Mouse (Mus musculus) activated CD4-positive, CD25-positive, alpha-beta regulatory T cell, adult 4 months (primary cell): ENCODE data around the gene Nefh. TPM values are rescaled to one million over a fixed set of nuclear protein-coding genes. Genes with fewer than 3 reads are reported as not detected.
A peak's percentile ranks its signal among the peaks of the same experiment; 100 is the strongest.

ENCODE experiments used
- ATAC-seq: one replicate; pipeline ENCODE4 v1.8.0; 2017
- polyA plus RNA-seq, 2 experiments: library from polyadenylated mRNA; unstranded; fragments of 100-300 nt; shearing (Covaris generic); gene quantifications; one replicate each; pipeline ENCODE4 v1.2.1; 2017

Nefh gene
- polyA plus RNA-seq, 2 experiments from 2014 or later = 6.5 to 9.2 TPM

DNA sequence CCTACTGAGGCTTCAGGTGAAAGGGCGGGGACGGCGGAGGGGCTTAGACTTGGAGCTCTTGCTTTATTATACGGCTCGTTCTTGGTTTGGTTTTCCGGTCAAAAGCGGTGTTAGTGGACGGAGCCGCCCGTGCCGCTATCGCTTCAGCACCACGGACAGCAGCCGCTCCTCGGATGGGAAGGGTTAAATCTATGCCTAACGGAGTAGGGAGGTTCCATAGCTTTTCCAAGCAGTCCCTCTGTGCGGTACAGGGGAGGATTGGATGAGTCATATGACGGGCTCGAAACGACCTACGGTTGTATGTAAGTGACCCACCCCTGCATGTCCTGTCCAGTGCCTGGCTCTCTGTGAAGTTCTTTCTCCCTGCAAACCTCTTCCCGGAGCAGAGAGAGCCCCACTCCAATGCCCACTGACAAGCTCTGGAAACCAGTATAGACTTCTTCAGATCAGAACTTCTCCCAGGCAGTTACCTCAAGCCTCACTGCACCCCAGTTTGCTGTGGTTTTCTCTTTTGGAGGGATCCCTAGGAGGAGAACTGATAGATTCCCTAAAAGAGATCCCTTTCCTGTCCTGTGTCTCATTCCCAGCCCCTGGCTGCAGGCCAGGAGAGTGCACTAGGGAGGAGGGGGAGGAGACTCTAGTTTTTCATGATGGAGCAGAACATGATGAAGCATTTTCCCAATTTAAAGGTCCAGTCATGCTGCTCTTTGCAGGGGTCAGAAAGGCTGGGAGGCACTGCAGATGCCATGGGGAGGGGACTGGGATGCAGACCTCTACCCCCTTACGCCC lies 1.6 kb upstream of the Nefh start:
- ATAC-seq = no peak

- no peak for ATAC-seq
Observed at GRCm38 (mm10) chr11:4948792-4949191, 928 bp upstream of the Nefh start.

DNA sequence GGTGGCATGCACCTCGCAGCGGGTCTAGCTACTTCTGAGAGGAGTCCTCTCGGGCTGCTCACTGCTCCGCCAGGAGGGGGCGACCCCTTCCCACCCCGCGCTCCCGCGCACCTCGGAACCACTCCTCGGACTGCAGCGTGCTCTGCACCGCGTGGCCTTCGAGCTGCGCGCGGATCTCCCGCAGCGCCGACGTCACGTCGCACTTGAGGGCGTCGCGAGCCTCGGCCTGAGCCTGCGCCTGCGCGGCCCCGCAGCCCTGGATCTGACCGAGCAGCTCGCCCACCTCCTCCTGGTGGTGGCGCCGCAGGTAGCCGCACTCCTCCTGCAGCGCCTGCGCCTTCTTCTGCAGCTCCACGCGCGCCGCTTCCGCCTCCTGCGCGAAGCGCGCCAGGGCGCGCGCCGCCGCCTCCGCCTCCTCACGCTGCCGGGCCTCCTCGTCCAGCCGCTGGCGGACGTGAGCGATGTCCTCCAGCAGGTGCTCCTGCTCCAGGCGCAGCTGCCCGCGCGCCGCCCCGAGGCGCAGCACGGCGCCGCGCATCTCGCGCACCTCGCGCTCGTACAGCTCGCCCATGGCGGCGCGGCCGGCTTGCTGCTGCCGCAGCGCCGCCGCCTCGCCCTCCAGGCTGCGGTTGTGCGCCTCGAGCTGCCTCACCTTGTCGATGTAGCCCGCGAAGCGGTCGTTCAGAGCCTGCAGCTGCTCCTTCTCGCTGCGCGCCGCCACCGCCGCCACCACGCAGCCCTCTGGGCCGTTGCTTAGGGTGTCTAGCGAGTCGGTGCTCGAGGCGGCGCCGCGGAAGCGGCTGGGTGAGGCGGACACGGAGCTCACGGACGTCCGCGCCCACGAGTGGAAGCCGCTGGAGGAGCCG lies 684 bp downstream of the Nefh start:
- peak; percentile 87 for ATAC-seq

GRCm38 (mm10) chr11:4946530-4946929 lies 1.3 kb downstream of the Nefh start:
- ATAC-seq = no peak

GRCm38 (mm10) chr11:4936243-4936642 lies 11.6 kb downstream of the Nefh start:
- no peak for ATAC-seq

- no peak for ATAC-seq
Observed at GRCm38 (mm10) chr11:4931009-4931601, 16.8 kb downstream of the Nefh start.

GRCm38 (mm10) chr11:4927224-4927623 lies 20.6 kb downstream of the Nefh start:
- ATAC-seq = no peak

GRCm38 (mm10) chr11:4921751-4922150 lies 26.1 kb downstream of the Nefh start:
- ATAC-seq = no peak

DNA sequence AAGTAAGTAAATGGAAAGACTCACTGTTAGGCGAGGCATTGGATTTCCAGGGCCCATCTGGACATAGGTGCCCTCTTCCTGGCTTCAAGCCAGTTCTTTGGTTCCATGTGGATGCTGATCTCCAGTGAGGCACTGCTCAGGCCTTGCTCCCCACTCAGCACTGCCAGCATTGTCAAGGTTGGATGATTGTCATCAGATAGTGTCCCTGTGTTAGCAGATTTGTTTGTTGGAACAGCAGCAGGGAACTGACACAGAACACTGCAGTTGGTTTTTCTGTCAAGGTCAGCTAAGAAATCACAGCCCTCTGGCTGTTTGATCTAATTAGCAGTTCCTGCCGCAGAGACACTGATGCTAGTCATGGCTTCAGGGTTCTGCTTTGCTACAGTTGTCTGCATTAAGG lies 26.6 kb downstream of the Nefh start:
- ATAC-seq = no peak

- ATAC-seq = no peak
Observed at GRCm38 (mm10) chr11:4916068-4916467, 31.8 kb downstream of the Nefh start.

DNA sequence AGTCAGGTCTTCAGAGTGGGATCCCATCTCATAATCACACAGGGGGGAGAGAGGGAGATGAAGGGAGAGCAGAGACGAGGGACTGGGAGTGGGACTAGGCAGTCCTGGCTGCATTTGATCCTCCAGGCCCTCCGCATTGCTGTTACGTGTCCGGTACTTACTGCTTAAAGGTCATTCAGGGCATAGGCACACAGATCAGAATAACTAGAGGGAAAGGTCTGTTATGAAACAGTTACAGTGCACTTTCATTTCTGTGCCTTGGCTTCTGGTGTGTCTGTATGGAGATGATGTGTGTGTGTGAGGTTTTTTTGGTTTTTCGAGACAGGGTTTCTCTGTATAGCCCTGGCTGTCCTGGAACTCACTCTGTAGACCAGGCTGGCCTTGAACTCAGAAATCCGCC lies 41.6 kb downstream of the Nefh start:
- no peak for ATAC-seq

DNA sequence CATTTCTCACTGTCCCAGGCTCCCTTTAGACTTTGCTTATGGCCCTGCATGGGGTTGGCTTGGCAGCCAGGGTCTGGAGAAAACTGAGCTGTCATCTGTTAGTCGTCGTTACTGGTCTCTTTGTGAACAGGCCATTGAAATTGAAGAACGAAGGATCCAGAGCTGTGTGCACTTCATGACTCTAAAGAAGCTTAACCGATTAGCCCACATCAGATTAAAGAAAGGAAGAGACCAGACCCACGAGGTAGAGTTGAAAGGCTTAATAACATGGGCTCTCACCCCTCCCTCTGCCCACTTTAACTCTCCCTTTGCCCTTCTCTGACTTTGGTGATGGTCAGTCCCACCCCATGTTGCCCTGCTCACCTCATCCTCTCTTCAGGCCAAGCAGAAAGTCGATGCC lies 45.9 kb downstream of the Nefh start:
- ATAC-seq = no peak

- no peak for ATAC-seq
Observed at GRCm38 (mm10) chr11:4900437-4900836, 47.4 kb downstream of the Nefh start.

DNA sequence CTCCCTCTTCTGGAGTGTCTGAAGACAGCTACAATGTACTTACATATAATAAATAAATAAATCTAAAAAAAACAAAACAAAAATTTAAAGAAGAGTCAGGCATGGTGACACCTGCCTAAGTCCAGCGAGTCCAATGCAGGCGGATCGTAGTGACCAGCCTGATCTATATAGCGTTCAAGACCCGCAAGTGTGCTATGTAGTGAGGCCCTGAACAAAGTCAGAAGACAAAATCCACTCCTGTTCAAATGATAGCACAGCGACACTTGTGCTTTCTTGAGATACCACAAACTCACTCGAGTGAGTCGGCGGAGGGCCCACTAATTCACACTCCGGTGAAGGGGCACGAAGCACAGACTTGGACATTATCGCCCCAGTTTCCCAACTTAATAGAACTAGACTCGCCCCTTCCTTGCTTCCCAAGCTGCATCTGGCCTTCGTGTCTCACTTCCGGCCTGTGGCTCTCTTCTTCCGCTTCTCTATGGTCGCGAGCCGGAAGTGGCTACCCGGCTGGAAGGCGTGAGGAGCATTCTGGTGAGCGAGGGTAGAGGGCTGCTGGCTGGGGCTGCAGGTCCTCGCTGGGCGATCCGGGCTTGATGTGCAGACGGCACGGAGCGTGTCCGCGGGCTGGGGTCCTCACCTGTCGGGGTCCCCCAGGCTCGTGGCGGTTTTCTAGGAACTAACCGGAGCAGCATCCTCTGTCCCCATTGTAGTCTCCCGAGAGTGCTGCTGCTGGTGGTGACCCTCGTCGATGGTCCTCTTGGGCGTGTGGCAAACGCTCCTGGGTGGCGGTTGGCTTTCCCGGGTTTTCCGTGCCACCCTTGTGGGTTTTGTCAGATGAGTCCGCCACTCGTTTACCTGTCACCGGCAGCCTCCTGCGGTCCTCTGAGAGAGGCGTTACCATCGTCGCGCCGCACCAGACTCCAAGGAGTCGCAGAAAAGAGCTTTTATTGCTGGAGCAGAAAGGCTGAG lies 52.7 kb downstream of the Nefh start, which contains the start of gene Thoc5:
TSS of gene Thoc5 (plus strand) at position 473 of the 969 bp plus-strand sequence.
- ATAC-seq = peak; percentile 98

Other genes with a start within 250 kb of the Nefh start
- gene Uqcr10, start 243.7 kb downstream of the Nefh start, polyA plus RNA-seq = 100 to 1,000 TPM; 481 to 512 TPM
- 100 to 1,000 TPM; 127 to 144 TPM for gene Zmat5, start 243.4 kb downstream of the Nefh start, polyA plus RNA-seq
- under 1 TPM; 0.15 to 0.31 TPM for gene Cabp7, start 201.3 kb downstream of the Nefh start, polyA plus RNA-seq
- 10 to 100 TPM; 14.1 to 19.1 TPM for gene Nf2, start 98.5 kb downstream of the Nefh start, polyA plus RNA-seq
- gene Nipsnap1, start 74.1 kb downstream of the Nefh start, polyA plus RNA-seq = 10 to 100 TPM; 41.5 to 43.3 TPM
- 10 to 100 TPM; 31.6 to 45.2 TPM for gene Thoc5, start 52.7 kb downstream of the Nefh start, polyA plus RNA-seq
- 10 to 100 TPM; 51.9 to 60.4 TPM for gene Ap1b1, start 38.8 kb upstream of the Nefh start, polyA plus RNA-seq
- not detected for gene Rasl10a, start 110.1 kb upstream of the Nefh start, polyA plus RNA-seq
- under 1 TPM; 0.37 to 0.38 TPM for gene Gas2l1, start 117.3 kb upstream of the Nefh start, polyA plus RNA-seq
- 1 to 10 TPM; 5.6 to 5.9 TPM for gene Rhbdd3, start 150.9 kb upstream of the Nefh start, polyA plus RNA-seq
- gene Ewsr1, start 151.2 kb upstream of the Nefh start, polyA plus RNA-seq = 100 to 1,000 TPM; 143 to 144 TPM
- not detected for gene Emid1, start 204.2 kb upstream of the Nefh start, polyA plus RNA-seq